Mouse (Mus musculus) thymus, postnatal 36 days (tissue): Measurements from ENCODE around the gene Actl10.

Experiments
- DNase-seq, 2 experiments: peaks; one replicate each; pipeline ENCODE4 v3.0.0; 2022; ENCODE audit warnings: mixed read lengths in 2 of 2

Gene Actl10

GRCm38 (mm10) chr2:154551476-154551875 lies at the start of gene Actl10:
Actl10 (plus strand) TSS chr2:154551776.
- DNase-seq = no peak

- no peak for DNase-seq
Measured at GRCm38 (mm10) chr2:154507076-154507475, 44.5 kb upstream of the Actl10 start.

- peak; percentile 9 to 18 for DNase-seq
Measured at GRCm38 (mm10) chr2:154507566-154508283, 43.9 kb upstream of the Actl10 start.

GRCm38 (mm10) chr2:154508450-154508849 lies 43.1 kb upstream of the Actl10 start:
- DNase-seq = no peak

GRCm38 (mm10) chr2:154510141-154510540 lies 41.4 kb upstream of the Actl10 start:
- no peak for DNase-seq

- no peak for DNase-seq
Measured at GRCm38 (mm10) chr2:154516944-154517343, 34.6 kb upstream of the Actl10 start.

GRCm38 (mm10) chr2:154517424-154517823 lies 34.2 kb upstream of the Actl10 start:
- DNase-seq = no peak

GRCm38 (mm10) chr2:154521449-154521848 lies 30.1 kb upstream of the Actl10 start:
- DNase-seq = no peak

GRCm38 (mm10) chr2:154522334-154522733 lies 29.2 kb upstream of the Actl10 start:
- DNase-seq = no peak

GRCm38 (mm10) chr2:154525285-154525684 lies 26.3 kb upstream of the Actl10 start:
- DNase-seq = no peak

- DNase-seq = no peak
Measured at GRCm38 (mm10) chr2:154526531-154526930, 25.0 kb upstream of the Actl10 start.

- DNase-seq = no peak
Measured at GRCm38 (mm10) chr2:154532888-154533287, 18.7 kb upstream of the Actl10 start.

- no peak for DNase-seq
Measured at GRCm38 (mm10) chr2:154534704-154535270, 16.8 kb upstream of the Actl10 start.

- no peak for DNase-seq
Measured at GRCm38 (mm10) chr2:154538310-154538709, 13.3 kb upstream of the Actl10 start.

- no peak for DNase-seq
Measured at GRCm38 (mm10) chr2:154538710-154539109, 12.9 kb upstream of the Actl10 start.

- no peak for DNase-seq
Measured at GRCm38 (mm10) chr2:154539720-154540119, 11.9 kb upstream of the Actl10 start.

GRCm38 (mm10) chr2:154541630-154542029 lies 9.9 kb upstream of the Actl10 start:
- no peak for DNase-seq

- DNase-seq = no peak
Measured at GRCm38 (mm10) chr2:154543567-154544347, 7.8 kb upstream of the Actl10 start.

- DNase-seq = no peak
Measured at GRCm38 (mm10) chr2:154546711-154547110, 4.9 kb upstream of the Actl10 start, which contains the start of gene 1700003F12Rik. 1700003F12Rik (plus strand) TSS chr2:154547085.

GRCm38 (mm10) chr2:154548688-154549087 lies 2.9 kb upstream of the Actl10 start:
- DNase-seq = no peak

GRCm38 (mm10) chr2:154549127-154549885 lies 2.3 kb upstream of the Actl10 start:
- DNase-seq = peak; percentile 67 to 79

- no peak for DNase-seq
Measured at GRCm38 (mm10) chr2:154549886-154550189, 1.7 kb upstream of the Actl10 start.

- DNase-seq = no peak
Measured at GRCm38 (mm10) chr2:154550937-154551336, 639 bp upstream of the Actl10 start.
